Mouse (Mus musculus) ovary, postnatal 14 days (tissue): ENCODE results near the gene Samd4b.

Source experiments
- DNase-seq: peaks from one replicate; pipeline ENCODE4 v3.0.0; 2022; ENCODE audit warnings: low spot score

Gene Samd4b

GRCm38 (mm10) chr7:28495426-28495825, 102.5 kb downstream of the Samd4b start:
- DNase-seq, result no peak

GRCm38 (mm10) chr7:28492310-28492709, 105.6 kb downstream of the Samd4b start:
- no peak for DNase-seq

- no peak for DNase-seq
Measured at GRCm38 (mm10) chr7:28490903-28491302, 107.0 kb downstream of the Samd4b start.

- peak; percentile 59 for DNase-seq
Measured at GRCm38 (mm10) chr7:28490410-28490809, 107.5 kb downstream of the Samd4b start.

GRCm38 (mm10) chr7:28488030-28488491, 109.9 kb downstream of the Samd4b start:
- peak; percentile 11 for DNase-seq

- DNase-seq, result no peak
Measured at GRCm38 (mm10) chr7:28484192-28484591, 113.8 kb downstream of the Samd4b start.

- DNase-seq, result no peak
Measured at GRCm38 (mm10) chr7:28482854-28483253, 115.1 kb downstream of the Samd4b start.

GRCm38 (mm10) chr7:28478854-28479253, 119.1 kb downstream of the Samd4b start:
- DNase-seq, result no peak

- DNase-seq, result no peak
Measured at GRCm38 (mm10) chr7:28477363-28477762, 120.6 kb downstream of the Samd4b start.

GRCm38 (mm10) chr7:28476191-28476590, 121.8 kb downstream of the Samd4b start:
- no peak for DNase-seq

- DNase-seq, result peak; percentile 34
Measured at GRCm38 (mm10) chr7:28467213-28467751, 130.7 kb downstream of the Samd4b start.

GRCm38 (mm10) chr7:28466721-28467212, 131.2 kb downstream of the Samd4b start:
- DNase-seq, result no peak

GRCm38 (mm10) chr7:28464416-28465212, 133.3 kb downstream of the Samd4b start:
- DNase-seq, result peak; percentile 49

GRCm38 (mm10) chr7:28462769-28463168, 135.2 kb downstream of the Samd4b start:
- DNase-seq, result no peak

- no peak for DNase-seq
Measured at GRCm38 (mm10) chr7:28460361-28460760, 137.6 kb downstream of the Samd4b start.

- DNase-seq, result no peak
Measured at GRCm38 (mm10) chr7:28452361-28453005, 145.5 kb downstream of the Samd4b start.

- DNase-seq, result no peak
Measured at GRCm38 (mm10) chr7:28451531-28452360, 146.2 kb downstream of the Samd4b start, which contains the start of gene Lrfn1. Gene Lrfn1, plus strand, starts transcription at chr7:28451980.

- no peak for DNase-seq
Measured at GRCm38 (mm10) chr7:28447865-28448820, 149.8 kb downstream of the Samd4b start.

- DNase-seq, result no peak
Measured at GRCm38 (mm10) chr7:28447101-28447830, 150.7 kb downstream of the Samd4b start.

- DNase-seq, result peak; percentile 80
Measured at GRCm38 (mm10) chr7:28446446-28446845, 151.5 kb downstream of the Samd4b start.
